Mouse (Mus musculus) E14TG2a.4 (cell line): ENCODE results near the gene Gnas.

Experiments
- CTCF ChIP-seq: conservative IDR thresholded peaks from 2 replicates; pipeline ENCODE4 v1.5.1; 2014; ENCODE audit warnings: low read length
- NANOG ChIP-seq: IDR thresholded peaks from 2 replicates; pipeline ENCODE4 v1.6.1; 2014; ENCODE audit warnings: borderline replicate concordance, low read length, mixed read lengths
- POU5F1 ChIP-seq: IDR thresholded peaks from 2 replicates; pipeline ENCODE4 v1.6.1; 2014; ENCODE audit warnings: low read length, borderline replicate concordance

GRCm38 (mm10) chr2:174340893-174341580 lies 56.9 kb downstream of the Gnas start:
- TF ChIP-seq CTCF (no peak), NANOG (no peak), POU5F1 (no peak)
